Mouse (Mus musculus): Measurements from ENCODE around the gene Ttc23. TPM values are rescaled to one million over a fixed set of nuclear protein-coding genes. Genes with fewer than 3 reads are reported as not detected.

Ttc23 gene
- total RNA-seq, 1 experiment: 9.4 TPM

DNA sequence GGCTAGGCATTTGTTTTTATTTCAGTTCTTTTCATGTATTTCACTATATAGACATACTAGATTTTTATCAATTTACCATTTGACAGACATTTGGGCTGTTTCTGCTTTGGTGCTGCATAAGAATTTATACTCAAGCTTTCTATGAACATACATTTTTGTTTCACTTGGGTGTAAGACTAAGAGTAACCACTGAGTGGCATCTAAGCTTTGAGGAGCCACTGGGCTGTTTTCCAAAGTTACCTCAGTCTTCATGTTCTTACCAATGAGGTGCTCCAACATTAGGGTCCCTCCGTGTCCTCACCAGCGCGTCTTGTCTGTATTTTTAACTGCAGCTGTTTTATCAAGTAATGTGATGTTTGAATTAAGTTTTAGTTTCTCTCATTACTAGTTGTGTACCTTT, 39.3 kb downstream of the Ttc23 start:
- DNase-seq (ENCODE audit: low read depth, low spot score): no peak
- in situ Hi-C loops (cut with MboI; ENCODE audit: low sequenced_read_pairs in 2 of 2, unreplicated experiment in 2 of 2): no loop called here
- H3K36me3 ChIP-seq (ENCODE audit: control insufficient read depth, insufficient read depth, low read length, poor library complexity, severe bottlenecking): no peaks in the 10 kb centered on the region

DNA sequence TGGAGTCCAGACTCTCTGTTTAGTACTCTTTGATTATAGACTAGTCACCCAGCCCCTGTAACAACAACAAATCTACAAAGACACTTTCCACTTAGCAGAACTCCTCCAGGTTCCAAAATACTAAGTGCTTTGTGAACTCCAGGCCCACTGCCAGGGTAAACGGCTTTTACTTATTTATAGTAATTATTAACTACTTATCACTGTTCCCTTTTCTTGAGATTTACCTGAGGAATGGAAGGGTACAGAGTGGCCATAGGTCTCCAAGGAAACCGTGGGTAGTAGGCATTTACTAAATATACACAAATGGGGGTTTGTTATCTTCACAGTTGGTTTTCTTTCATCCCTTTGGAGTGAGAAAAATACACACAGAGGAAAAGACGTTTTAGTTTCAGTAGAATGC, 41.1 kb downstream of the Ttc23 start:
- Histone ChIP-seq H3K36me3 (ENCODE audit: control insufficient read depth, insufficient read depth, low read length, poor library complexity, severe bottlenecking) (no peaks in the 10 kb centered on the region), H3K27ac (ENCODE audit: insufficient read depth, low read depth, low read length, poor library complexity, severe bottlenecking) (no peak overlapping the region), H3K4me3 (ENCODE audit: insufficient read depth in 1 of 2, low read depth in 1 of 2, low read length in 2 of 2, poor library complexity in 1 of 2, severe bottlenecking in 1 of 2) (no peak overlapping the region), H3K9me3 (ENCODE audit: control insufficient read depth, insufficient read depth, low read depth, low read length) (no peaks in the 10 kb centered on the region), H3K4me1 (ENCODE audit: control insufficient read depth in 2 of 2, insufficient read depth in 2 of 2, low read length in 2 of 2, poor library complexity in 1 of 2) (no peaks in the 10 kb centered on the region), H3K9ac (ENCODE audit: insufficient read depth, low read depth, low read length, poor library complexity, severe bottlenecking) (no peak overlapping the region)
- TF ChIP-seq ZNF384 (IDR thresholded peaks at IDR 0.05; ENCODE audit: low read depth, low read length) (no peak), HCFC1 (IDR thresholded peaks at IDR 0.05; ENCODE audit: borderline replicate concordance, insufficient read depth, low read length) (no peak), ZC3H11A (IDR thresholded peaks at IDR 0.05; ENCODE audit: borderline replicate concordance, low read depth, low read length) (no peak), MAFK (IDR thresholded peaks at IDR 0.05; ENCODE audit: insufficient read depth, low read depth, low read length) (no peak), CHD2 (IDR thresholded peaks at IDR 0.05; ENCODE audit: low read depth, low read length) (no peak)
- no peak for DNase-seq (ENCODE audit: low read depth, low spot score)
- in situ Hi-C loops (cut with MboI; ENCODE audit: low sequenced_read_pairs in 2 of 2, unreplicated experiment in 2 of 2): no loop called here

More for the DNA sequence above, 39.3 kb downstream of the Ttc23 start:
- Histone ChIP-seq H3K27ac (ENCODE audit: insufficient read depth, low read depth, low read length, poor library complexity, severe bottlenecking) (no peak overlapping the region), H3K4me3 (ENCODE audit: insufficient read depth in 1 of 2, low read depth in 1 of 2, low read length in 2 of 2, poor library complexity in 1 of 2, severe bottlenecking in 1 of 2) (no peak overlapping the region), H3K4me1 (ENCODE audit: control insufficient read depth in 2 of 2, insufficient read depth in 2 of 2, low read length in 2 of 2, poor library complexity in 1 of 2) (no peaks in the 10 kb centered on the region), H3K9me3 (ENCODE audit: control insufficient read depth, insufficient read depth, low read depth, low read length) (no peaks in the 10 kb centered on the region), H3K9ac (ENCODE audit: insufficient read depth, low read depth, low read length, poor library complexity, severe bottlenecking) (no peak overlapping the region)
- TF ChIP-seq MAFK (IDR thresholded peaks at IDR 0.05; ENCODE audit: insufficient read depth, low read depth, low read length) (no peak), HCFC1 (IDR thresholded peaks at IDR 0.05; ENCODE audit: borderline replicate concordance, insufficient read depth, low read length) (no peak), ZC3H11A (IDR thresholded peaks at IDR 0.05; ENCODE audit: borderline replicate concordance, low read depth, low read length) (no peak), CHD2 (IDR thresholded peaks at IDR 0.05; ENCODE audit: low read depth, low read length) (no peak), ZNF384 (IDR thresholded peaks at IDR 0.05; ENCODE audit: low read depth, low read length) (no peak)

DNA sequence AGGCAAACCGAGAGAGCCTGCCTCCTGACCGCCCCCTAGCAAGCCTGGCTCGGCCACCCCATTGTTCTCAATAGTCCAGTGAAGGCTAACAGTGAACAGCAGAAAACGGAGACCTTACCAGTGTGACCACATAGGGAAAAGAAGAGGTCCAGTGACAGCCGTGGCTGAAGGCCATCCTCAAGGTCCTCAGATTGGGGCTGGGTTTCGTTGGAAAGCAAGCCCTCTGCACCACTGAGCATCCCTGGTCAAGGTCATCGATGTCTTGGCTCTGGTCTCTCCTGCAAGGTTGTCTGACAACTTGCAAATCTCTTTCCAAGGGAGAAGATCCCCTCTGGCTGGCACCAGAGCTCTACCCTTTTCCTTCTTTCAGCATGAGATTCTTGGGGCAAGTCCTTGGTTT, 42.6 kb downstream of the Ttc23 start:
- H3K4me3 ChIP-seq (ENCODE audit: insufficient read depth in 1 of 2, low read depth in 1 of 2, low read length in 2 of 2, poor library complexity in 1 of 2, severe bottlenecking in 1 of 2): no peak overlapping the region
- H3K9ac ChIP-seq (ENCODE audit: insufficient read depth, low read depth, low read length, poor library complexity, severe bottlenecking): no peak overlapping the region
- no peaks in the 10 kb centered on the region for H3K9me3 ChIP-seq (ENCODE audit: control insufficient read depth, insufficient read depth, low read depth, low read length)
- H3K36me3 ChIP-seq (ENCODE audit: control insufficient read depth, insufficient read depth, low read length, poor library complexity, severe bottlenecking): no peaks in the 10 kb centered on the region
- in situ Hi-C loops (cut with MboI; ENCODE audit: low sequenced_read_pairs in 2 of 2, unreplicated experiment in 2 of 2): no loop called here
- no peak overlapping the region for H3K27ac ChIP-seq (ENCODE audit: insufficient read depth, low read depth, low read length, poor library complexity, severe bottlenecking)
- DNase-seq (ENCODE audit: low read depth, low spot score): no peak
- no peaks in the 10 kb centered on the region for H3K4me1 ChIP-seq (ENCODE audit: control insufficient read depth in 2 of 2, insufficient read depth in 2 of 2, low read length in 2 of 2, poor library complexity in 1 of 2)
- TF ChIP-seq ZNF384 (IDR thresholded peaks at IDR 0.05; ENCODE audit: low read depth, low read length): no peak
- TF ChIP-seq CHD2 (IDR thresholded peaks at IDR 0.05; ENCODE audit: low read depth, low read length): no peak
- TF ChIP-seq MAFK (IDR thresholded peaks at IDR 0.05; ENCODE audit: insufficient read depth, low read depth, low read length): no peak
- no peak for TF ChIP-seq ZC3H11A (IDR thresholded peaks at IDR 0.05; ENCODE audit: borderline replicate concordance, low read depth, low read length)
- TF ChIP-seq HCFC1 (IDR thresholded peaks at IDR 0.05; ENCODE audit: borderline replicate concordance, insufficient read depth, low read length): no peak

DNA sequence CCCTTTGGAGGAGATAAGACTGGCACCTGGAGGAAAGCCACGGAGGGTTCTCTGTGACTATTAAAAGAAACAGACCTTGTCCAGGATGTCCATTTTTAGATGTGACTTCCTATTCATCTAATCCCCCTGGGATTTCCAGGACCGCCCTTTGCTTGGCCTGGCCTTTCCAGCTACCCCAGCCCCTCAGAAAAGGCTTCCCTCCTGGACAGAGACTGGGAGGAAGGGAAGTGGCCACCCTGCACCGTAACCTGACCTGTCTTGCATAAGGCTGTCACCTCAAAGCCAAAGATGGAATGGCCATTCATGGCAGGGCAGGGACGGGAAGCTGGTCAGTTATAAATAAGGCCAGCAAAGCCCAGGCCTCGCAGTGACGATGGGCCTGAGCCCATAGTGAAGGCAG, 43.8 kb downstream of the Ttc23 start:
- H3K4me3 ChIP-seq (ENCODE audit: insufficient read depth in 1 of 2, low read depth in 1 of 2, low read length in 2 of 2, poor library complexity in 1 of 2, severe bottlenecking in 1 of 2): no peak overlapping the region
- H3K9ac ChIP-seq (ENCODE audit: insufficient read depth, low read depth, low read length, poor library complexity, severe bottlenecking): no peak overlapping the region
- TF ChIP-seq ZNF384 (IDR thresholded peaks at IDR 0.05; ENCODE audit: low read depth, low read length): no peak
- no peak for TF ChIP-seq ZC3H11A (IDR thresholded peaks at IDR 0.05; ENCODE audit: borderline replicate concordance, low read depth, low read length)
- TF ChIP-seq MAFK (IDR thresholded peaks at IDR 0.05; ENCODE audit: insufficient read depth, low read depth, low read length): no peak
- no peak for TF ChIP-seq CHD2 (IDR thresholded peaks at IDR 0.05; ENCODE audit: low read depth, low read length)
- no peak for TF ChIP-seq HCFC1 (IDR thresholded peaks at IDR 0.05; ENCODE audit: borderline replicate concordance, insufficient read depth, low read length)
- H3K9me3 ChIP-seq (ENCODE audit: control insufficient read depth, insufficient read depth, low read depth, low read length): no peaks in the 10 kb centered on the region
- H3K36me3 ChIP-seq (ENCODE audit: control insufficient read depth, insufficient read depth, low read length, poor library complexity, severe bottlenecking): no peaks in the 10 kb centered on the region
- no peaks in the 10 kb centered on the region for H3K4me1 ChIP-seq (ENCODE audit: control insufficient read depth in 2 of 2, insufficient read depth in 2 of 2, low read length in 2 of 2, poor library complexity in 1 of 2)
- DNase-seq (ENCODE audit: low read depth, low spot score): no peak
- in situ Hi-C loops (cut with MboI; ENCODE audit: low sequenced_read_pairs in 2 of 2, unreplicated experiment in 2 of 2): no loop called here
- no peak overlapping the region for H3K27ac ChIP-seq (ENCODE audit: insufficient read depth, low read depth, low read length, poor library complexity, severe bottlenecking)

DNA sequence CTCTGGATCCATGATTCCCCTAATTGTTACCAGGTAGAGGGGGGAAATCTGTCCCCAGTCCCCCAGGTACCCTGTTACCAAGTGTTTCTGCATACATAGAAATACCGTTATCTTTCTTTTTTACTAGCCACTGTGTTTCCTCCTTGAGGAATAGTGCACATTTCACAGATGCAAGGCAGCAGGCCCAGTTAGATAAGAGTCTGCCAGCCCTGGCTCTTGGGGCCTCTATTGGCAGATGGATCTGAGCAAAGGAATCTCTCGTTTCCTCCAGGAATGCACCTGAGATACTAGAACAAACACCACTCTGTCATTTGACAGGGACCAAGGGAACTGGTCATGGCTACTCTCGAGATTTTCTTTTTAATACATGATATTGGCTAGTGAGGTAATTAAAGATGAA, 44.9 kb downstream of the Ttc23 start:
- H3K9ac ChIP-seq (ENCODE audit: insufficient read depth, low read depth, low read length, poor library complexity, severe bottlenecking): no peak overlapping the region
- H3K9me3 ChIP-seq (ENCODE audit: control insufficient read depth, insufficient read depth, low read depth, low read length): no peaks in the 10 kb centered on the region
- DNase-seq (ENCODE audit: low read depth, low spot score): no peak
- no peak overlapping the region for H3K4me3 ChIP-seq (ENCODE audit: insufficient read depth in 1 of 2, low read depth in 1 of 2, low read length in 2 of 2, poor library complexity in 1 of 2, severe bottlenecking in 1 of 2)
- H3K27ac ChIP-seq (ENCODE audit: insufficient read depth, low read depth, low read length, poor library complexity, severe bottlenecking): no peak overlapping the region
- TF ChIP-seq ZC3H11A (IDR thresholded peaks at IDR 0.05; ENCODE audit: borderline replicate concordance, low read depth, low read length): no peak
- no peak for TF ChIP-seq ZNF384 (IDR thresholded peaks at IDR 0.05; ENCODE audit: low read depth, low read length)
- no peak for TF ChIP-seq HCFC1 (IDR thresholded peaks at IDR 0.05; ENCODE audit: borderline replicate concordance, insufficient read depth, low read length)
- TF ChIP-seq MAFK (IDR thresholded peaks at IDR 0.05; ENCODE audit: insufficient read depth, low read depth, low read length): no peak
- TF ChIP-seq CHD2 (IDR thresholded peaks at IDR 0.05; ENCODE audit: low read depth, low read length): no peak
- in situ Hi-C loops (cut with MboI; ENCODE audit: low sequenced_read_pairs in 2 of 2, unreplicated experiment in 2 of 2): no loop called here
- no peaks in the 10 kb centered on the region for H3K36me3 ChIP-seq (ENCODE audit: control insufficient read depth, insufficient read depth, low read length, poor library complexity, severe bottlenecking)
- no peaks in the 10 kb centered on the region for H3K4me1 ChIP-seq (ENCODE audit: control insufficient read depth in 2 of 2, insufficient read depth in 2 of 2, low read length in 2 of 2, poor library complexity in 1 of 2)

Data from ES-E14 (cell line).